Mouse (Mus musculus): ENCODE measurements at regions not wholly inside any gene's neighbourhood (a gene's known extent, or its start where the extent isn't known, plus 50 kb on each side); places are given as distances from the start of the nearest gene placed in this dataset.

- peak; percentile 4 for DNase-seq
Observed at GRCm38 (mm10) chr12:23968968-23969367, 128.1 kb downstream of the 9030624G23Rik start.

All from adrenal gland, postnatal 10 days (tissue).